Mouse (Mus musculus): Measurements from ENCODE around the gene Trmt5. TPM values are rescaled to one million over a fixed set of nuclear protein-coding genes. Genes with fewer than 3 reads are reported as not detected.

Trmt5 gene
- polyA plus RNA-seq, 1 experiment from 2014 or later = 14.5 TPM

DNA sequence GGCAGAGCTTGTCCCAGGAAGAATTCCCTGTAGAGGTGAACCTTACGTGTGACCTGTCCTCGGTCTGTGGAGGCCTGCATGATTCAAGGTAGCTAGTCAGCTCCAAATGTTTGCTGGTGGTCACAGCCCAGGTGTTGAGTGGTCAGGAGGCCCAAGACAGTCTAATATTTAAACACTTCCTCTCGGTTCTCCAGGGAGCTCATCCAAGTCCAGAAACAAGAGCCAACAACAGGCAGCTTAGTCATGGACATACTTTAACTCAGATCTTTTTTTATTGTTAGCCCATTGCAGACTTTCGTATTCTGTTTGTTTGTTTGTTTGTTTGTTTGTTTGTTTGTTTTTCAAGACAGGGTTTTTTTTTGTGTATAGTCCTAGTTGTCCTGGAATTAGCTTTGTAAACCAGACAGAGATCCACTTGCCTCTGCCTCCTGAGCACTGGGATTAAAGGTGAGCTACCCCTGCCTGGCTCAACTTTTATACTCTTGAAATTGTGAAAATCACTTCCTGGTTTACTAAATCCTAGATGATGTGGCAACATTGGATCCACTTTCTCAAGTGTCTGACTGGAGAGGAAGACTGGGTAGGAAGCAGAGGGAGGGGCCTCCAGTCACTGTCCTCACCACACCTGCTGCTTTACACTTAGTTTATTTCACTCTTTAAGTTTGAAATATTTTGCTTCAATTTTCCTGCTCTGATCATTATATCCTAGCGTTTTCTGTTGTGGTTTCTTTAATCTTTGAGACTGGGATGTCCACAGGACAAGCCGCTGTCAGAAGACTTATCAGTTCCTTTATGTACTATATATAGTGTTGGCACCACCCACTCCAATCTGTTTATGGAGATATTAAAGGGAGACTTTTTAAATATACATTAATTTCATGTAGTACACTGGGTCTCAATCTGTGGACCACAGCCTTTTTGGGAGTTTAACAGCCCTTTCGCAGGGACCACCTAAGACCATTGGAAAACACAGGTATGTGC, 31.5 kb upstream of the Trmt5 start:
- no peaks in the 10 kb centered on the region for H3K27me3 ChIP-seq (replicated peaks)
- H3K36me3 ChIP-seq = peaks cover 9% of the 10 kb centered on the region
- no peak for ATAC-seq (ENCODE audit: extremely low read depth, insufficient number of reproducible peaks, low FRiP score, low TSS enrichment)
- 78% methylated on average over 7 of the region's 7 CpGs for WGBS
- no peaks in the 10 kb centered on the region for H3K9me3 ChIP-seq
- no peak overlapping the region for H3K4me2 ChIP-seq
- no peak overlapping the region for H3K27ac ChIP-seq (replicated peaks)
- H3K4me1 ChIP-seq = peaks cover 5% of the 10 kb centered on the region
- H3K4me3 ChIP-seq = no peak overlapping the region
- H3K9ac ChIP-seq = no peak overlapping the region

DNA sequence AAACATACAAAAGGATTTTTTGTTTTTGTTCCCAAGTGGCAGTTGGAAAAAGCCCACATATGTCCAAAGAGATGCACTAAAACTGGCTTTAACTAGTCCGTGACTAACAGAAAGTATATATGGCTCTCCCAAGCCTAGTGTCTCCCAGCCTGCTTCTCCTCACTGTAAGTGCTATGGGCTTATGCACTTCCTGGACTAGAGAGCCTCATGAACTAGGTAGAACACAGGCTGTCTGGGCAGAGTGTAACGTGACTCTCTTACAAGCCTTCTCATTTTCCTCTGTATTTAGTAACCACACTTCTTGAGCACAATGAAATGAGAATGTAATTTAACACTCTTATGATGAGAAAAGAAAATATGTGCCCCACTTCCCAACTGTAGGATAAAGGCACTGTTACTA, 22.2 kb upstream of the Trmt5 start:
- H3K4me3 ChIP-seq = no peak overlapping the region
- no peak overlapping the region for H3K9ac ChIP-seq
- peaks cover 11% of the 10 kb centered on the region for H3K36me3 ChIP-seq
- ATAC-seq (ENCODE audit: extremely low read depth, insufficient number of reproducible peaks, low FRiP score, low TSS enrichment) = no peak
- H3K4me2 ChIP-seq = no peak overlapping the region
- no peak overlapping the region for H3K27ac ChIP-seq (replicated peaks)
- H3K4me1 ChIP-seq = no peaks in the 10 kb centered on the region
- 74% methylated on average over 2 of the region's 2 CpGs for WGBS
- no peaks in the 10 kb centered on the region for H3K27me3 ChIP-seq (replicated peaks)
- no peaks in the 10 kb centered on the region for H3K9me3 ChIP-seq

DNA sequence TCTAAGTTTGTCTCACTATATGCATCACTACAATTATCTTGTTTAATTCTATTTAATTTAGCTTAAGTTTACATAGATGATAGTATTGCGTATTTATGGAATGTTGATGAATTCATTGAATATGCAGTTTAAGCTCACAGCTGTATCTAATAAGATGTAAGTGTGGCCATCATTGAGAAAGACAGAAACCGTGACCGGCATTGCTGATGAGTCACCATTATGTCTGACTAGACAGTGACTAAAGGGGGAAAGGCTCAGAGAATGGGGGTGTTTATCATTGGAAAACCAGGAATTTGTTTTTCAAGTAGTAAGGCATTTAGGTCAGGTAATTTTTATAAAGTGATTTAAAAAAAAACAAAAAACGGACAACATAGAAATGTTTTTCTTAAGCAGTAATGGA, 21.2 kb upstream of the Trmt5 start:
- 91% methylated on average over 4 of the region's 4 CpGs for WGBS
- Histone ChIP-seq H3K9me3 (no peaks in the 10 kb centered on the region), H3K27ac (replicated peaks) (no peak overlapping the region), H3K4me2 (no peak overlapping the region), H3K36me3 (peaks cover 11% of the 10 kb centered on the region), H3K4me1 (no peaks in the 10 kb centered on the region), H3K9ac (no peak overlapping the region), H3K27me3 (replicated peaks) (no peaks in the 10 kb centered on the region), H3K4me3 (no peak overlapping the region)
- ATAC-seq (ENCODE audit: extremely low read depth, insufficient number of reproducible peaks, low FRiP score, low TSS enrichment) = no peak

- H3K9ac ChIP-seq = no peak overlapping the region
These were observed 18.1 kb upstream of the Trmt5 start for GRCm38 (mm10) chr12:73304636-73305035.

DNA sequence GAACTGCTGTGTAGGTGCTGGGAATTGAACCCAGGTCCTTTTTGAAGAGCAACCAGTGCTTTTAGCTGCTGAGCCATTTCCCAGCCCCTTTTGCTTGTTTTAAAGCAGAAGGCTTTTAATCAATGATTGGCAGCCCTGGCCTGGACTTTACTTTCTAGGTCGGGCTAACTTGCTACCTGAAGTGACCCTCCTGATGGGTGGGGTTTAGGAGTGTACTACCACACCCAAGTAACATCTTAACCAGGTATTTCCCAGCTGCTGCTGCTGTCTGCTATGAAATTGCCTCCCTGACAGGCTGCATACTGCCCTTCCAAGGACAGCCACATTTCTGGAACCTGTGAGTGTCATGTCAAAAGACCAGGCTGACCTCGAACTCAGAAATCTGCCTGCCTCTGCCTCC, 14.0 kb upstream of the Trmt5 start:
- H3K4me1 ChIP-seq = peaks cover 5% of the 10 kb centered on the region; the same call in 1 of the 2 replicates
- no peak for ATAC-seq (ENCODE audit: extremely low read depth, insufficient number of reproducible peaks, low FRiP score, low TSS enrichment)
- H3K9me3 ChIP-seq = no peaks in the 10 kb centered on the region
- no peak overlapping the region for H3K9ac ChIP-seq
- H3K36me3 ChIP-seq = peaks cover 7% of the 10 kb centered on the region; the same call in 1 of the 2 replicates
- no peak overlapping the region for H3K4me2 ChIP-seq
- no peak overlapping the region for H3K4me3 ChIP-seq
- H3K27me3 ChIP-seq (replicated peaks) = no peaks in the 10 kb centered on the region
- no peak overlapping the region for H3K27ac ChIP-seq (replicated peaks)
- WGBS = 75% methylated on average over 2 of the region's 2 CpGs

More at GRCm38 (mm10) chr12:73304636-73305035, 18.1 kb upstream of the Trmt5 start:
- Histone ChIP-seq H3K9me3 (no peaks in the 10 kb centered on the region), H3K27me3 (replicated peaks) (no peaks in the 10 kb centered on the region), H3K4me2 (no peak overlapping the region), H3K27ac (replicated peaks) (no peak overlapping the region), H3K4me3 (no peak overlapping the region), H3K36me3 (peaks cover 7% of the 10 kb centered on the region), H3K4me1 (no peaks in the 10 kb centered on the region)
- no peak for ATAC-seq (ENCODE audit: extremely low read depth, insufficient number of reproducible peaks, low FRiP score, low TSS enrichment)
- 75% methylated on average over 4 of the region's 4 CpGs for WGBS

DNA sequence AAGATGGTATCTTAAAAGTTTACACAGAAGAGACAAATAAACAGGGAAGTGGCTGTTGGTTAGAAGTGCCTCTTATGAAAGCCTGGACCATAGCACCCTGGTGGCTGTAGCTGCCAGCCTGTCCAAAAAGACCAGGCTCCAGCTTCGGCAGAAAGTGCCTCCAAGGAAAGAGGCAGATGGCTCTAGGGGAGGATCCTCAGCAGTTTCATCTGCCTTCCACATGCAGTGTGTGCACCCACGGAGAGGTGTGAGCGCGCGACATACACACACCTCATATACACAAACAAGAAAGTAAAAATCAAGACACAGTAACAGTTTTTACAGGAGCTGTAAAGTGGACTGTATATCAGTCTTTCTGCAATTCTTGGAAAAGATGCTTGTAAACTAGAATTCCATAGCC, 12.1 kb upstream of the Trmt5 start:
- peaks cover 5% of the 10 kb centered on the region; the same call in 1 of the 2 replicates for H3K4me1 ChIP-seq
- H3K9me3 ChIP-seq = no peaks in the 10 kb centered on the region
- no peak overlapping the region for H3K27ac ChIP-seq (replicated peaks)
- H3K4me2 ChIP-seq = no peak overlapping the region
- H3K36me3 ChIP-seq = peaks cover 22% of the 10 kb centered on the region; the same call in 1 of the 2 replicates
- ATAC-seq (ENCODE audit: extremely low read depth, insufficient number of reproducible peaks, low FRiP score, low TSS enrichment) = no peak
- H3K4me3 ChIP-seq = no peak overlapping the region
- no peak overlapping the region for H3K9ac ChIP-seq
- WGBS = 90% methylated on average over 5 of the region's 5 CpGs
- no peaks in the 10 kb centered on the region for H3K27me3 ChIP-seq (replicated peaks)

- peaks cover 5% of the 10 kb centered on the region; the same call in 1 of the 2 replicates for H3K4me1 ChIP-seq
- no peak overlapping the region for H3K4me3 ChIP-seq
- WGBS = 75% methylated on average over 11 of the region's 11 CpGs
- no peak overlapping the region for H3K9ac ChIP-seq
- no peak overlapping the region for H3K4me2 ChIP-seq
- H3K9me3 ChIP-seq = no peaks in the 10 kb centered on the region
- peaks cover 33% of the 10 kb centered on the region for H3K36me3 ChIP-seq
- no peak for ATAC-seq (ENCODE audit: extremely low read depth, insufficient number of reproducible peaks, low FRiP score, low TSS enrichment)
- H3K27me3 ChIP-seq (replicated peaks) = no peaks in the 10 kb centered on the region
- no peak overlapping the region for H3K27ac ChIP-seq (replicated peaks)
These were observed 9.1 kb upstream of the Trmt5 start for GRCm38 (mm10) chr12:73295505-73296140.

DNA sequence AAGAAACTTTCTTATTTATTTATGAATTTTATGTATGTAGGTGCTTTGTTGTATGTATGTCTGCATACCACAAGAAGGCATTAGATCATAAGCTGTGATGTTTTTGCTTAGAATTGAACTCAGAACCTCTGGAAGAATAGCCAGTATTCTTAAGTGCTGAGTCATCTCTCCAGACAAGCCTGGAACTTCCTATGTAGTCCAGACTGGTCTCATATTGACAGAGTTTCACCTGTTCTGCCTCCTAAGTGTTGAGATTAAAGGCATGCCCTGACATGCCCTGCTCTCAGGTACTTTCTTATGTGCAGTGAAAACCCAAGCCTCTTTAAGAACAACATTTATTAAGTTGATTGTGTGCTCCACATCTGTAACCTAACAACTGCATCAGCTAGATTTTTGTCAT, 8.4 kb upstream of the Trmt5 start:
- Histone ChIP-seq H3K27me3 (replicated peaks) (no peaks in the 10 kb centered on the region), H3K4me2 (no peak overlapping the region), H3K36me3 (peaks cover 26% of the 10 kb centered on the region), H3K4me3 (no peak overlapping the region), H3K4me1 (peaks cover 5% of the 10 kb centered on the region; the same call in 1 of the 2 replicates), H3K27ac (replicated peaks) (no peak overlapping the region), H3K9me3 (no peaks in the 10 kb centered on the region), H3K9ac (no peak overlapping the region)
- ATAC-seq (ENCODE audit: extremely low read depth, insufficient number of reproducible peaks, low FRiP score, low TSS enrichment) = no peak

DNA sequence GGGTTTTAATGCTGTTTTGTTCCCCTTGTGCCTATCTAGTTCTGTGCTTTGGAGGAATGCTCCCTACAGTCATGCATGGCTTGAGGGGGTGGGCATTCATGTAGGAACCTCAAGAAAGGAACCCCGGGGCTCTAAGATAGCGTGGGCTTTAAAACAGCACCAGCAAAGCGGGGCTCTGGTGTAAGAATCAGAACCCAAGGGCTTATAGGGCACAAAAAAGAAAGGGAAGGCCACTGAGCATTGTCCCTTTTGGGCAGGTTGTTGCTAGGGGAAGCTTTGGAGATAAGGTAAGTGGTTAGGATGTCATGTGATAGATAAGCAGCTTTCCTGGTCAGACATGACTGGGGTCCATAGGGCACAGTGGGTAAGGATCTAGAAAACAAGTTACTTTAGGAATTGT, 2.1 kb upstream of the Trmt5 start:
- peaks cover 37% of the 10 kb centered on the region for H3K4me1 ChIP-seq
- whole genome bisulfite sequencing = 67% methylated on average over 3 of the region's 3 CpGs
- H3K4me2 ChIP-seq = no peak overlapping the region
- peaks cover 25% of the 10 kb centered on the region for H3K36me3 ChIP-seq
- no peaks in the 10 kb centered on the region for H3K27me3 ChIP-seq (replicated peaks)
- no peak overlapping the region for H3K9ac ChIP-seq
- H3K4me3 ChIP-seq = no peak overlapping the region
- H3K27ac ChIP-seq (replicated peaks) = no peak overlapping the region
- ATAC-seq (ENCODE audit: extremely low read depth, insufficient number of reproducible peaks, low FRiP score, low TSS enrichment) = no peak
- no peaks in the 10 kb centered on the region for H3K9me3 ChIP-seq

GRCm38 (mm10) chr12:73287609-73288008, 1.1 kb upstream of the Trmt5 start:
- Histone ChIP-seq H3K4me2 (peak overlapping the region; percentile 84), H3K9me3 (no peaks in the 10 kb centered on the region), H3K4me1 (peaks cover 40% of the 10 kb centered on the region), H3K27ac (replicated peaks) (no peak overlapping the region), H3K27me3 (replicated peaks) (no peaks in the 10 kb centered on the region), H3K36me3 (peaks cover 27% of the 10 kb centered on the region), H3K4me3 (peak overlapping the region; percentile 87), H3K9ac (peak overlapping the region; percentile 92; the same call in 1 of the 2 replicates)
- WGBS = 55% methylated on average over 8 of the region's 8 CpGs
- ATAC-seq (ENCODE audit: extremely low read depth, insufficient number of reproducible peaks, low FRiP score, low TSS enrichment) = no peak

DNA sequence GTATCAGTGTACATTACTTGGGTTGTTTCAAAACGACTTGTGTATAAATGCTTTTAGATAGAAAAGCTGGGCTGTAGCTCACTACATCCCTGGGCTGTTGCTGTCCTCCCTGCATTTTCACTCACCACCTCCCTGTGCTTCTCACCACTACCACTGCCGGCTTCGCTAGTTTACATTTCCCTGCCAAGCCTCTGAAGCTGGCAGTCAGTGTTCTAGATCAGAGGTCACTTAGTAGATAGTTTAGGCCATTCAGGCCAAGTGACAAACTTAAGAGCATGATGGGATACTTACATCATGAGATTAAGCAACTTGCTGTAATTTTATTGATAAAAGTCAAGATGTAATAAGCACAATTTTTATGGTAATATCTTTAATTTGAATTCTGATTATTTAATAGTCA, 11.6 kb downstream of the Trmt5 start:
- WGBS = 84% methylated on average over 3 of the region's 3 CpGs
- Histone ChIP-seq H3K9ac (no peak overlapping the region), H3K36me3 (peaks cover 69% of the 10 kb centered on the region)

More for the DNA sequence above, 11.6 kb downstream of the Trmt5 start:
- ATAC-seq (ENCODE audit: extremely low read depth, insufficient number of reproducible peaks, low FRiP score, low TSS enrichment) = no peak
- Histone ChIP-seq H3K27me3 (replicated peaks) (no peaks in the 10 kb centered on the region), H3K4me1 (no peaks in the 10 kb centered on the region), H3K27ac (replicated peaks) (no peak overlapping the region), H3K9me3 (peaks cover 11% of the 10 kb centered on the region), H3K4me3 (no peak overlapping the region), H3K4me2 (no peak overlapping the region)

All from heart, embryonic 13.5 days (tissue).